In the genomic region with DNA sequence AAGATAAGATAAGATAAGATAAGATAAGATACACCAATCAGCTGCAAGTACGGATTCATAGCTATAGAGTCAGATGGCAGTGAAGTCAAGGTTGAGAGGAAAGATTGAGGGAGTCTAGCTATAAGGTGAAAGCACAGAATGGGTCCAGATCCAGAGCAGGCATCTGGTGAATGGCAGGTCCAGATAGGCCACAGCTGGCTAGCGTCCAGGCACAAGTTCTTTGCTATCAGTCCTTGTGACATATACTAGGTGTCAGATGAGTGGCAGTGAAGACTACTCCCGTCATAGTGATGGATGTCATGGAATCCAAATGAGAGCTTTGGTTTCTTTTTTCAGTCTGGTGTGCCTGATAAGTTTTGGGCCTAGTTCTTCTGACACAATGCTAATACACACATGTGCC, we compare ENCODE assay signal across 30 mouse cellular contexts.
DNase-seq lines count a peak whose midpoint lies in the region; ATAC-seq lines count a peak whose summit lies in the region.
"Had no signal": no experiment of that assay in that cellular context is flagged by ENCODE, and none has a peak within 500 bp of the region (broad histone marks: within the 10 kb centered on the region; RNA-seq: fewer than 3 reads in every experiment).

No protein-coding gene starts in this region.

- ATAC-seq in heart, embryonic 15.5 days (replicated peaks; ENCODE audit: insufficient number of reproducible peaks, insufficient read depth, low FRiP score, low read depth), result peak; percentile 86; the same call in 1 of the 2 replicates
- ATAC-seq in kidney, embryonic 14.5 days (ENCODE audit: low FRiP score, low TSS enrichment), result no peak
- ATAC-seq: forebrain, postnatal 0 days; intestine, postnatal 0 days; midbrain, embryonic 15.5 days; Patski had no signal

- intact Hi-C loops in heart, postnatal 25 days (cut with DNase I), result no loop called here

- H3K4me1 ChIP-seq in heart, embryonic 10.5 days, result 0 out of 2 replicates have a peak, but pooled peaks cover 3% of the 10 kb centered on the region
- no peaks in the 10 kb centered on the region for H3K4me1 ChIP-seq in heart, embryonic 15.5 days (replicated peaks)
- 0 out of 2 replicates have a peak, but pooled peaks cover 3% of the 10 kb centered on the region for H3K4me1 ChIP-seq in kidney, embryonic 14.5 days (ENCODE audit: control insufficient read depth, insufficient read depth, low read length)
- H3K4me1 ChIP-seq: embryonic facial prominence, embryonic 10.5 days; embryonic facial prominence, embryonic 15.5 days; forebrain, embryonic 12.5 days; liver, embryonic 15.5 days; midbrain, embryonic 15.5 days; neural tube, embryonic 15.5 days; stomach, embryonic 15.5 days had no signal

- 22% methylated on average over 3 of the region's 3 CpGs for WGBS in heart, embryonic 10.5 days
- WGBS in heart, embryonic 15.5 days, result 28% methylated on average over 3 of the region's 3 CpGs
- 89% methylated on average over 3 of the region's 3 CpGs for WGBS in kidney, embryonic 14.5 days

- no peak overlapping the region for H3K4me3 ChIP-seq in heart, embryonic 10.5 days
- no peak overlapping the region for H3K4me3 ChIP-seq in heart, embryonic 15.5 days
- H3K4me3 ChIP-seq in kidney, embryonic 14.5 days (ENCODE audit: low read length), result no peak overlapping the region
- H3K4me3 ChIP-seq: embryonic facial prominence, embryonic 10.5 days; embryonic facial prominence, embryonic 15.5 days; forebrain, embryonic 12.5 days; liver, embryonic 15.5 days; midbrain, embryonic 15.5 days; neural tube, embryonic 15.5 days; stomach, embryonic 15.5 days had no signal

- H3K36me3 ChIP-seq in heart, embryonic 10.5 days, result no peaks in the 10 kb centered on the region
- no peaks in the 10 kb centered on the region for H3K36me3 ChIP-seq in heart, embryonic 15.5 days
- no peaks in the 10 kb centered on the region for H3K36me3 ChIP-seq in kidney, embryonic 14.5 days (ENCODE audit: control insufficient read depth, insufficient read depth, low read length)
- H3K36me3 ChIP-seq: embryonic facial prominence, embryonic 10.5 days; embryonic facial prominence, embryonic 15.5 days; forebrain, embryonic 12.5 days; G1E; liver, embryonic 15.5 days; midbrain, embryonic 15.5 days; neural tube, embryonic 15.5 days; stomach, embryonic 15.5 days had no signal

- no peak overlapping the region for H3K9ac ChIP-seq in heart, embryonic 15.5 days
- H3K9ac ChIP-seq in kidney, embryonic 14.5 days (ENCODE audit: low read depth, low read length), result no peak overlapping the region
- H3K9ac ChIP-seq: embryonic facial prominence, embryonic 15.5 days; forebrain, embryonic 12.5 days; forebrain, postnatal 0 days; hindbrain, embryonic 14.5 days; liver, embryonic 15.5 days; midbrain, embryonic 15.5 days; neural tube, embryonic 15.5 days; stomach, embryonic 15.5 days had no signal

- H3K9me3 ChIP-seq in heart, embryonic 10.5 days, result no peaks in the 10 kb centered on the region
- H3K9me3 ChIP-seq in heart, embryonic 15.5 days (replicated peaks), result no peaks in the 10 kb centered on the region
- H3K9me3 ChIP-seq in kidney, embryonic 14.5 days (ENCODE audit: control insufficient read depth, low read length), result no peaks in the 10 kb centered on the region
- H3K9me3 ChIP-seq: embryonic facial prominence, embryonic 10.5 days; embryonic facial prominence, embryonic 15.5 days; forebrain, embryonic 12.5 days; G1E; liver, embryonic 15.5 days; midbrain, embryonic 15.5 days; neural tube, embryonic 15.5 days; stomach, embryonic 15.5 days had no signal

- H3K4me2 ChIP-seq in heart, embryonic 15.5 days, result no peak overlapping the region
- H3K4me2 ChIP-seq in kidney, embryonic 14.5 days (replicated peaks; ENCODE audit: low read depth, low read length), result no peak overlapping the region
- H3K4me2 ChIP-seq: embryonic facial prominence, embryonic 15.5 days; forebrain, embryonic 12.5 days; hindbrain, embryonic 14.5 days; liver, embryonic 15.5 days; midbrain, embryonic 15.5 days; neural tube, embryonic 15.5 days; stomach, embryonic 15.5 days had no signal

- DNase-seq in heart, adult 18-20 months, result peak; percentile 22 to 25
- DNase-seq in heart, postnatal 25 days (ENCODE audit: low spot score), result no peak
- DNase-seq in heart, embryonic 10.5 days (ENCODE audit: low spot score), result peak; percentile 86
- DNase-seq in heart, postnatal 4 days, result peak; percentile 59
- no peak for DNase-seq in B cell, adult 2 months
- no peak for DNase-seq in embryo, embryonic 10 days (ENCODE audit: low spot score)
- DNase-seq: adrenal gland, postnatal 25 days; cerebellum, adult 18-20 months; cerebellum, postnatal 36 days; forebrain, postnatal 0 days; gastrocnemius, postnatal 10 days; kidney, adult 9 months; kidney, postnatal 14 days; liver; lung, postnatal 36 days; retina, postnatal 1 day; right cerebral cortex, postnatal 14 days had no signal

- no peaks in the 10 kb centered on the region for H3K27me3 ChIP-seq in heart, embryonic 10.5 days (ENCODE audit: insufficient read depth, poor library complexity, severe bottlenecking)
- H3K27me3 ChIP-seq in heart, embryonic 15.5 days, result no peaks in the 10 kb centered on the region
- no peaks in the 10 kb centered on the region for H3K27me3 ChIP-seq in kidney, embryonic 14.5 days (ENCODE audit: control insufficient read depth, insufficient read depth, low read length)
- H3K27me3 ChIP-seq: embryonic facial prominence, embryonic 15.5 days; forebrain, embryonic 12.5 days; liver, embryonic 15.5 days; midbrain, embryonic 15.5 days; neural tube, embryonic 15.5 days; Patski; stomach, embryonic 15.5 days had no signal

- H3K27ac ChIP-seq in heart, embryonic 10.5 days, result peak overlapping the region; percentile 36; the same call in 1 of the 2 replicates
- peak overlapping the region; percentile 61 for H3K27ac ChIP-seq in heart, embryonic 15.5 days
- no peak overlapping the region for H3K27ac ChIP-seq in kidney, embryonic 14.5 days (ENCODE audit: low read depth, low read length)
- H3K27ac ChIP-seq: embryonic facial prominence, embryonic 10.5 days; embryonic facial prominence, embryonic 15.5 days; forebrain, embryonic 12.5 days; hindbrain, embryonic 14.5 days; liver, embryonic 15.5 days; midbrain, embryonic 15.5 days; neural tube, embryonic 15.5 days; stomach, embryonic 15.5 days had no signal

Comparison
In these comparisons a context has a peak if more than half of its experiments do, and no peak if none do; other contexts are left out.
1. DNase-seq: peak in heart, adult 18-20 months (2 of 2), heart, embryonic 10.5 days (single experiment) and heart, postnatal 4 days (single experiment); none in heart, postnatal 25 days (single experiment), B cell, adult 2 months (0 of 2) and embryo, embryonic 10 days (single experiment).